Mouse (Mus musculus) neural tube, embryonic 10.5 days (tissue): ENCODE data around the gene Acap1.

Source experiments
- DNase-seq: peaks from one replicate; pipeline ENCODE4 v3.0.0-alpha.2; 2017; ENCODE audit warnings: low spot score; ENCODE audit errors: extremely low spot score

Gene Acap1

GRCm38 (mm10) chr11:69904311-69904710 is 9.0 kb upstream of the Acap1 start:
- DNase-seq = no peak

- DNase-seq = no peak
Observed at GRCm38 (mm10) chr11:69902972-69903371, 7.6 kb upstream of the Acap1 start.

GRCm38 (mm10) chr11:69901993-69902392 is 6.7 kb upstream of the Acap1 start:
- DNase-seq = no peak

- peak; percentile 93 for DNase-seq
Observed at GRCm38 (mm10) chr11:69901406-69901846, 6.1 kb upstream of the Acap1 start.

GRCm38 (mm10) chr11:69900471-69901405 is 5.4 kb upstream of the Acap1 start, which contains the start of the genes 2810408A11Rik and Neurl4:
2810408A11Rik (minus strand) TSS chr11:69900987.
Neurl4 (plus strand) TSS chr11:69901072.
- DNase-seq = peak; percentile 89

- peak; percentile 34 for DNase-seq
Observed at GRCm38 (mm10) chr11:69899870-69900269, 4.5 kb upstream of the Acap1 start.

GRCm38 (mm10) chr11:69894671-69895070 is 668 bp downstream of the Acap1 start:
- no peak for DNase-seq

GRCm38 (mm10) chr11:69891482-69891881 is 3.9 kb downstream of the Acap1 start:
- no peak for DNase-seq

GRCm38 (mm10) chr11:69886907-69887635 is 8.3 kb downstream of the Acap1 start:
- DNase-seq = no peak

GRCm38 (mm10) chr11:69884663-69885062 is 10.7 kb downstream of the Acap1 start:
- DNase-seq = no peak

GRCm38 (mm10) chr11:69884240-69884639 is 11.1 kb downstream of the Acap1 start:
- DNase-seq = no peak

- DNase-seq = no peak
Observed at GRCm38 (mm10) chr11:69883527-69884151, 11.7 kb downstream of the Acap1 start.

- DNase-seq = peak; percentile 36
Observed at GRCm38 (mm10) chr11:69883066-69883465, 12.3 kb downstream of the Acap1 start.

- no peak for DNase-seq
Observed at GRCm38 (mm10) chr11:69881787-69882670, 13.3 kb downstream of the Acap1 start.

- peak; percentile 88 for DNase-seq
Observed at GRCm38 (mm10) chr11:69880853-69881603, 14.3 kb downstream of the Acap1 start, which contains the start of gene Kctd11. Kctd11 (minus strand) TSS chr11:69881406.

GRCm38 (mm10) chr11:69880506-69880852 is 14.9 kb downstream of the Acap1 start:
- DNase-seq = no peak

GRCm38 (mm10) chr11:69879711-69880110 is 15.6 kb downstream of the Acap1 start:
- DNase-seq = no peak

- DNase-seq = no peak
Observed at GRCm38 (mm10) chr11:69878952-69879351, 16.4 kb downstream of the Acap1 start.

- no peak for DNase-seq
Observed at GRCm38 (mm10) chr11:69878399-69878798, 16.9 kb downstream of the Acap1 start.

- DNase-seq = no peak
Observed at GRCm38 (mm10) chr11:69877878-69878277, 17.5 kb downstream of the Acap1 start, which contains the start of gene Tmem95. Tmem95 (minus strand) TSS chr11:69878018.
